Mouse (Mus musculus): Measurements from ENCODE around the gene Plcb4.

Gene Plcb4

GRCm38 (mm10) chr2:135811453-135812101 is 152.8 kb downstream of the Plcb4 start:
- in situ Hi-C loops (cut with MboI): no loop called here

- in situ Hi-C loops (cut with MboI): no loop called here
Observed at GRCm38 (mm10) chr2:135812701-135813246, 154.0 kb downstream of the Plcb4 start.

GRCm38 (mm10) chr2:135820691-135821090 is 161.9 kb downstream of the Plcb4 start:
- in situ Hi-C loops (cut with MboI): no loop called here

- in situ Hi-C loops (cut with MboI): no loop called here
Observed at GRCm38 (mm10) chr2:135823690-135824089, 164.9 kb downstream of the Plcb4 start.

GRCm38 (mm10) chr2:135824757-135825156 is 165.9 kb downstream of the Plcb4 start:
- in situ Hi-C loops (cut with MboI): no loop called here

- in situ Hi-C loops (cut with MboI): no loop called here
Observed at GRCm38 (mm10) chr2:135825645-135826044, 166.8 kb downstream of the Plcb4 start.

GRCm38 (mm10) chr2:135826616-135827360 is 168.0 kb downstream of the Plcb4 start:
- in situ Hi-C loops (cut with MboI): no loop called here

- in situ Hi-C loops (cut with MboI): no loop called here
Observed at GRCm38 (mm10) chr2:135828446-135828845, 169.6 kb downstream of the Plcb4 start.

GRCm38 (mm10) chr2:135833743-135834142 is 174.9 kb downstream of the Plcb4 start:
- in situ Hi-C loops (cut with MboI): no loop called here

GRCm38 (mm10) chr2:135834435-135834834 is 175.6 kb downstream of the Plcb4 start:
- in situ Hi-C loops (cut with MboI): no loop called here

GRCm38 (mm10) chr2:135835911-135836310 is 177.1 kb downstream of the Plcb4 start:
- in situ Hi-C loops (cut with MboI): no loop called here

- in situ Hi-C loops (cut with MboI): no loop called here
Observed at GRCm38 (mm10) chr2:135836426-135836825, 177.6 kb downstream of the Plcb4 start.

GRCm38 (mm10) chr2:135837730-135838129 is 178.9 kb downstream of the Plcb4 start:
- in situ Hi-C loops (cut with MboI): no loop called here

GRCm38 (mm10) chr2:135838135-135838534 is 179.3 kb downstream of the Plcb4 start:
- in situ Hi-C loops (cut with MboI): no loop called here

- in situ Hi-C loops (cut with MboI): no loop called here
Observed at GRCm38 (mm10) chr2:135838651-135839286, 180.0 kb downstream of the Plcb4 start.

GRCm38 (mm10) chr2:135843721-135844120 is 184.9 kb downstream of the Plcb4 start:
- in situ Hi-C loops (cut with MboI): no loop called here

- in situ Hi-C loops (cut with MboI): no loop called here
Observed at GRCm38 (mm10) chr2:135846903-135847302, 188.1 kb downstream of the Plcb4 start.

GRCm38 (mm10) chr2:135847738-135848137 is 188.9 kb downstream of the Plcb4 start:
- in situ Hi-C loops (cut with MboI): no loop called here

- in situ Hi-C loops (cut with MboI): no loop called here
Observed at GRCm38 (mm10) chr2:135848169-135848568, 189.4 kb downstream of the Plcb4 start.

GRCm38 (mm10) chr2:135851964-135852363 is 193.2 kb downstream of the Plcb4 start:
- in situ Hi-C loops (cut with MboI): no loop called here

- in situ Hi-C loops (cut with MboI): no loop called here
Observed at GRCm38 (mm10) chr2:135853085-135853484, 194.3 kb downstream of the Plcb4 start.

GRCm38 (mm10) chr2:135854059-135854458 is 195.2 kb downstream of the Plcb4 start:
- in situ Hi-C loops (cut with MboI): no loop called here

All from mature B cell (primary cell).